Mouse (Mus musculus) erythroblast, adult 5-6 weeks (primary cell): Measurements from ENCODE around the gene Atp5e. TPM values are rescaled to one million over a fixed set of nuclear protein-coding genes. Genes with fewer than 3 reads are reported as not detected.

Experiments used
- ATAC-seq: replicated peaks from 2 replicates; pipeline ENCODE4 v1.8.0; 2016; ENCODE audit warnings: moderate number of reproducible peaks, mild to moderate bottlenecking, moderate TSS enrichment, inconsistent platforms; ENCODE audit not compliant: poor library complexity, low FRiP score, severe bottlenecking
- total RNA-seq, 2 experiments: library from RNA; stranded (forward) in 1 of 2; stranded (reverse) in 1 of 2; fragments of 150-400 nt in 1 of 2; fragments of 200-764, 138-1000 nt in 1 of 2; gene quantifications; 2 replicates each; pipeline versions ENCODE4 v1.2.3 to v1.2.4; 2015 to 2017; ENCODE audit warnings: low replicate concordance in 2 of 2

Gene Atp5e
- total RNA-seq, 2 experiments from 2014 or later, result 117 to 128 TPM

GRCm38 (mm10) chr2:174450353-174450752 is 13.6 kb downstream of the Atp5e start, which contains the start of gene Tubb1:
Tubb1 (plus strand) TSS chr2:174450695.
- no peak for ATAC-seq

GRCm38 (mm10) chr2:174448405-174448804 is 15.5 kb downstream of the Atp5e start:
- no peak for ATAC-seq

GRCm38 (mm10) chr2:174446905-174447304 is 17.0 kb downstream of the Atp5e start:
- ATAC-seq, result no peak

GRCm38 (mm10) chr2:174446492-174446891 is 17.4 kb downstream of the Atp5e start:
- no peak for ATAC-seq

GRCm38 (mm10) chr2:174445018-174445417 is 18.9 kb downstream of the Atp5e start:
- no peak for ATAC-seq

- ATAC-seq, result no peak
Measured at GRCm38 (mm10) chr2:174444359-174444758, 19.5 kb downstream of the Atp5e start.

GRCm38 (mm10) chr2:174443046-174443445 is 20.9 kb downstream of the Atp5e start:
- no peak for ATAC-seq

GRCm38 (mm10) chr2:174442460-174442859 is 21.4 kb downstream of the Atp5e start:
- ATAC-seq, result no peak

GRCm38 (mm10) chr2:174441898-174442297 is 22.0 kb downstream of the Atp5e start:
- ATAC-seq, result no peak

GRCm38 (mm10) chr2:174439961-174440360 is 23.9 kb downstream of the Atp5e start:
- ATAC-seq, result no peak

GRCm38 (mm10) chr2:174439450-174439838 is 24.5 kb downstream of the Atp5e start:
- no peak for ATAC-seq

- peak; percentile 85 for ATAC-seq
Measured at GRCm38 (mm10) chr2:174438737-174439449, 25.0 kb downstream of the Atp5e start, which contains the start of gene Ctsz. Ctsz (minus strand) TSS chr2:174439039.

- no peak for ATAC-seq
Measured at GRCm38 (mm10) chr2:174438181-174438580, 25.7 kb downstream of the Atp5e start.

GRCm38 (mm10) chr2:174437697-174437982 is 26.3 kb downstream of the Atp5e start:
- ATAC-seq, result no peak

GRCm38 (mm10) chr2:174436916-174437696 is 26.8 kb downstream of the Atp5e start:
- no peak for ATAC-seq

GRCm38 (mm10) chr2:174436076-174436701 is 27.7 kb downstream of the Atp5e start:
- ATAC-seq, result no peak

GRCm38 (mm10) chr2:174434943-174435342 is 29.0 kb downstream of the Atp5e start:
- no peak for ATAC-seq

- no peak for ATAC-seq
Measured at GRCm38 (mm10) chr2:174428996-174429591, 34.8 kb downstream of the Atp5e start.

- ATAC-seq, result no peak
Measured at GRCm38 (mm10) chr2:174428076-174428835, 35.6 kb downstream of the Atp5e start.

- ATAC-seq, result no peak
Measured at GRCm38 (mm10) chr2:174426856-174427255, 37.0 kb downstream of the Atp5e start.
